Mouse (Mus musculus) spleen, postnatal 10 days (tissue): ENCODE results near the gene Ubxn7.
A peak's percentile ranks its signal among the peaks of the same experiment; 100 is the strongest.
"Not testable (repeated sequence)": the region's sequence is repeated elsewhere in the genome, so short reads cannot be mapped to it uniquely, and the experiment has no call there.

Experiments used
- DNase-seq, 2 experiments: peaks; one replicate each; pipeline ENCODE4 v3.0.0; 2021 to 2022; ENCODE audit warnings: low spot score in 2 of 2

The Ubxn7 gene

GRCm38 (mm10) chr16:32332040-32332555 is at the start of gene Ubxn7:
Gene Ubxn7, plus strand, starts transcription at chr16:32332257.
- peak; percentile 99 for DNase-seq

GRCm38 (mm10) chr16:32282608-32283007 is 49.4 kb upstream of the Ubxn7 start:
- no peak for DNase-seq

- DNase-seq, result no peak
Measured at GRCm38 (mm10) chr16:32291821-32292220, 40.2 kb upstream of the Ubxn7 start.

GRCm38 (mm10) chr16:32299617-32300016 is 32.4 kb upstream of the Ubxn7 start:
- DNase-seq, result not testable (repeated sequence)

GRCm38 (mm10) chr16:32303046-32303445 is 29.0 kb upstream of the Ubxn7 start:
- DNase-seq, result no peak

GRCm38 (mm10) chr16:32303886-32304285 is 28.2 kb upstream of the Ubxn7 start:
- no peak for DNase-seq

GRCm38 (mm10) chr16:32311970-32312369 is 20.1 kb upstream of the Ubxn7 start:
- no peak for DNase-seq

- DNase-seq, result no peak
Measured at GRCm38 (mm10) chr16:32312386-32312785, 19.7 kb upstream of the Ubxn7 start.

GRCm38 (mm10) chr16:32312859-32313258 is 19.2 kb upstream of the Ubxn7 start:
- DNase-seq, result no peak

- DNase-seq, result no peak
Measured at GRCm38 (mm10) chr16:32316601-32317000, 15.5 kb upstream of the Ubxn7 start.

GRCm38 (mm10) chr16:32323953-32324352 is 8.1 kb upstream of the Ubxn7 start:
- DNase-seq, result no peak

GRCm38 (mm10) chr16:32330876-32331670 is 984 bp upstream of the Ubxn7 start:
- DNase-seq, result no peak

GRCm38 (mm10) chr16:32332556-32333511 is 777 bp downstream of the Ubxn7 start:
- DNase-seq, result peak; percentile 59 to 70

- no peak for DNase-seq
Measured at GRCm38 (mm10) chr16:32335146-32335545, 3.1 kb downstream of the Ubxn7 start.

GRCm38 (mm10) chr16:32336026-32336780 is 4.1 kb downstream of the Ubxn7 start:
- DNase-seq, result no peak

- no peak for DNase-seq
Measured at GRCm38 (mm10) chr16:32337001-32337400, 4.9 kb downstream of the Ubxn7 start.

- DNase-seq, result no peak
Measured at GRCm38 (mm10) chr16:32340451-32340850, 8.4 kb downstream of the Ubxn7 start.

GRCm38 (mm10) chr16:32345521-32345920 is 13.5 kb downstream of the Ubxn7 start:
- DNase-seq, result no peak

- no peak for DNase-seq
Measured at GRCm38 (mm10) chr16:32350776-32351175, 18.7 kb downstream of the Ubxn7 start.

- DNase-seq, result no peak
Measured at GRCm38 (mm10) chr16:32363530-32363929, 31.5 kb downstream of the Ubxn7 start.

- DNase-seq, result peak in 1 of 2 experiments; percentile 56
Measured at GRCm38 (mm10) chr16:32371351-32371750, 39.3 kb downstream of the Ubxn7 start.

- no peak for DNase-seq
Measured at GRCm38 (mm10) chr16:32379575-32379974, 47.5 kb downstream of the Ubxn7 start.
